Comparison of ENCODE assay signal across 8 mouse cellular contexts in the genomic region with DNA sequence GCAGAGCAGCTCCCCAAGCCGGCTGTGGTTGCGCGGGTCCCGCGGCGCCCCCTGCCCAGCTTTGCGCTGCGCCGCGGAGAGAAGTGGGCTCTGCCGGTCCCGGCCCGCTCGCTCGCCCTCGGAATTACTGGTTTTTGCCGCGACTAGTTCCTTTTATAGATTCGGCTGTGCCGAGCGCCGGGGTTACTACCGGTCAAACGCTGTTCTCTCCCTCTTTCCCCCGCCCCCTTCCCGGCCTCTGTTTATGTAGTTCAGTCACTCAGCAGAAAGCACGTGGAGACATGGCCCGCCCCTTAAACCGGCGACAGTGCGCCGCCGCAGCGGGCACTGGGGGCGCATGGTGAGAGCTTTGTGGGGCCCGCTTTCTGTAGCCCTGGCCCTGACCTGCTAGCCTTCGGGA. TPM values are rescaled to one million over a fixed set of nuclear protein-coding genes. Genes with fewer than 3 reads are reported as not detected.
DNase-seq lines count a peak whose midpoint lies in the region; ATAC-seq lines count a peak whose summit lies in the region.

A gene (minus strand): TSS at position 129 of the 400 bp plus-strand sequence.

- peaks cover 7% of the 10 kb centered on the region for H3K4me1 ChIP-seq in intestine, embryonic 15.5 days (replicated peaks)

- H3K4me2 ChIP-seq in intestine, embryonic 15.5 days (replicated peaks) = peak within 1 kb of the TSS; percentile 82

- peak within 1 kb of the TSS; percentile 49 for H3K4me3 ChIP-seq in intestine, embryonic 15.5 days (replicated peaks)

- H3K27me3 ChIP-seq in intestine, embryonic 15.5 days (replicated peaks) = no peaks in the 10 kb centered on the region

- ATAC-seq in intestine, embryonic 15.5 days = peak; percentile 97
- peak; percentile 95 for ATAC-seq in megakaryocyte-erythroid progenitor cell, adult 5-6 weeks (replicated peaks; ENCODE audit: low FRiP score, low TSS enrichment, poor library complexity, severe bottlenecking)

- under 1% methylated on average over 37 of the region's 37 CpGs for WGBS in intestine, embryonic 15.5 days

- intact Hi-C loops in left cerebral cortex, postnatal 14 days (cut with DNase I) = loop anchor here (2.0 to 5.0 kb wide), 2 partner anchors 42 to 195 kb away; no protein-coding TSS in a partner anchor

- DNase-seq in adrenal gland, adult 18-20 months (ENCODE audit: low spot score in 2 of 2) = peak; percentile 83 to 88
- DNase-seq in embryo, embryonic 10.5 days (ENCODE audit: low spot score) = peak; percentile 97
- peak; percentile 72 to 88 for DNase-seq in gastrocnemius, postnatal 4 days (ENCODE audit: low spot score in 2 of 2)
- DNase-seq in left cerebral cortex, postnatal 14 days (ENCODE audit: low spot score in 2 of 2) = peak; percentile 85 to 95
- DNase-seq in right cerebral cortex, postnatal 14 days = peak; percentile 88
- peak; percentile 81 for DNase-seq in urinary bladder, postnatal 25 days (ENCODE audit: low spot score)

- H3K36me3 ChIP-seq in intestine, embryonic 15.5 days = no peaks in the 10 kb centered on the region

- no peaks in the 10 kb centered on the region for H3K9me3 ChIP-seq in intestine, embryonic 15.5 days

- peak within 1 kb of the TSS; percentile 46 for H3K9ac ChIP-seq in intestine, embryonic 15.5 days

- H3K27ac ChIP-seq in intestine, embryonic 15.5 days = no peak within 1 kb of the TSS

RNA-seq across cellular contexts. Expression of the gene that starts here (rescaled TPM):
- 100 to 1,000 TPM in 1 of 2 experiments, 10 to 100 TPM in 1; 71.5 to 274 TPM for total RNA-seq in adrenal gland, adult 18-20 months (2021)
- total RNA-seq in gastrocnemius, postnatal 4 days (2021) = 10 to 100 TPM; 13.1 to 17.0 TPM
- 3.3 and 3.4 TPM in 2 replicates for polyA plus RNA-seq in intestine, embryonic 15.5 days (2015; fragmentation: Nextera tagmentation; extraction: Ambion mirVana)
- 10 to 100 TPM; 23.2 to 23.5 TPM for total RNA-seq in left cerebral cortex, postnatal 14 days (2021)
- total RNA-seq in megakaryocyte-erythroid progenitor cell, adult 5-6 weeks (2014; fragmentation: Nextera tagmentation) = 4.5 and 5.8 TPM in 2 replicates
- 4.2 and 5.7 TPM in 2 replicates for total RNA-seq in megakaryocyte-erythroid progenitor cell, adult 5-6 weeks (2017)
